Mouse (Mus musculus): ENCODE results near the gene Pla2g16. TPM values are rescaled to one million over a fixed set of nuclear protein-coding genes. Genes with fewer than 3 reads are reported as not detected.
A peak's percentile ranks its signal among the peaks of the same experiment; 100 is the strongest.

Gene Pla2g16
- polyA plus RNA-seq, 1 experiment from 2014 or later: 8.6 TPM

DNA sequence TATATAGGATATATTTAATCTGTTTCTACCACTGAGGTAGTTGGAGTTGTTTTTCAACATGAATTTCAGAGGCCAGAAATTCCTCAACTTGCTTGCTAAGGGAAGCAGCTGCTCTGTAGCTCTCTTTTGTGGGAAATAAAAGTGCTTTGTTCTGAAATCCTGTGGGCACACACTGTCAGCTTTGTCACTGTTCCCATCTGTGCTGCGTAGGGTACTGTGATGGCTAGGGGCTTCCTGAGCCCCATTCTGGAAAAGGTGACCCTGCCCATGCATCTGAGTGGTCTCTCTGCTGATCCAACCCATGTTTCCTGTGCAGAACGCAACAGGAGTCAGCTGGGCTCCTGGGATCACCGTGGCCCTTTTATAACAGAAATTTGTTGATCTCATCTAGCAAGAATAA is 9.6 kb downstream of the Pla2g16 start:
- ATAC-seq (replicated peaks; ENCODE audit: insufficient number of reproducible peaks, low FRiP score, low TSS enrichment, low read depth) (no peak), DNase-seq (ENCODE audit: low spot score) (no peak)
- no peak overlapping the region for H3K27ac ChIP-seq (replicated peaks; ENCODE audit: low read depth, low read length)
- no peak overlapping the region for H3K4me2 ChIP-seq (ENCODE audit: low read depth, low read length)
- H3K9ac ChIP-seq (replicated peaks; ENCODE audit: low read length): no peak overlapping the region
- WGBS: 41% methylated on average over 3 of the region's 3 CpGs
- no peak overlapping the region for H3K4me3 ChIP-seq (ENCODE audit: low read depth, low read length)
- H3K36me3 ChIP-seq (replicated peaks; ENCODE audit: control insufficient read depth, insufficient read depth, low read depth, low read length): no peaks in the 10 kb centered on the region
- no peaks in the 10 kb centered on the region for H3K27me3 ChIP-seq (ENCODE audit: control insufficient read depth, insufficient read depth, low read length)
- no peaks in the 10 kb centered on the region for H3K9me3 ChIP-seq (replicated peaks; ENCODE audit: control insufficient read depth, low read length)
- H3K4me1 ChIP-seq (ENCODE audit: control insufficient read depth, insufficient read depth, low read length): peaks cover 5% of the 10 kb centered on the region; the same call in 1 of the 2 replicates

DNA sequence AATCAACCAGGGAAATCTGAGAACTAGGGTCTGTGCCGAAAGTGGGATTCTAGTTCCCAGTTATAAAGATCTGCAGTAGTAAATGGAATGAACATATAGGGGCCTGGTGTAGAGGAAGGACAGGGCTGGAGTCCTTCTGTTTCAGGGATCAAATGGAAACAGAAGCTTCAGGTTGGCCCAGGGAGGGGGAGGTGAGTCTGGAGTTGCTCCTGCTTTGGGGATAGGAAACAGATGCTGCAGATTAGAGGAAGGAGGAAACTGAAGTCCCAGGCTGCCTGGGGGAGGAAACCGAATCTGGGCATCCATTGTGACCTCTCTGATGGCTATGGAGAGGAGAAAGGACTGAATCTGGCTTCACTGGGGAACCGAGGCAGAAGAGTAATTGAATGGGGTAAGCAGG is 11.1 kb downstream of the Pla2g16 start:
- DNase-seq (ENCODE audit: low spot score) (peak; percentile 84), ATAC-seq (replicated peaks; ENCODE audit: insufficient number of reproducible peaks, low FRiP score, low TSS enrichment, low read depth) (peak; percentile 82)
- Histone ChIP-seq H3K4me1 (ENCODE audit: control insufficient read depth, insufficient read depth, low read length) (peaks cover 5% of the 10 kb centered on the region; the same call in 1 of the 2 replicates), H3K27ac (replicated peaks; ENCODE audit: low read depth, low read length) (peak overlapping the region; percentile 73), H3K9me3 (replicated peaks; ENCODE audit: control insufficient read depth, low read length) (no peaks in the 10 kb centered on the region), H3K27me3 (ENCODE audit: control insufficient read depth, insufficient read depth, low read length) (no peaks in the 10 kb centered on the region), H3K4me2 (ENCODE audit: low read depth, low read length) (no peak overlapping the region), H3K9ac (replicated peaks; ENCODE audit: low read length) (no peak overlapping the region), H3K36me3 (replicated peaks; ENCODE audit: control insufficient read depth, insufficient read depth, low read depth, low read length) (no peaks in the 10 kb centered on the region), H3K4me3 (ENCODE audit: low read depth, low read length) (no peak overlapping the region)
- WGBS: 22% methylated on average over 3 of the region's 3 CpGs

- ATAC-seq (replicated peaks; ENCODE audit: insufficient number of reproducible peaks, low FRiP score, low TSS enrichment, low read depth): no peak
- Histone ChIP-seq H3K4me2 (ENCODE audit: low read depth, low read length) (no peak overlapping the region), H3K27ac (replicated peaks; ENCODE audit: low read depth, low read length) (no peak overlapping the region), H3K9me3 (replicated peaks; ENCODE audit: control insufficient read depth, low read length) (no peaks in the 10 kb centered on the region), H3K4me3 (ENCODE audit: low read depth, low read length) (no peak overlapping the region), H3K9ac (replicated peaks; ENCODE audit: low read length) (no peak overlapping the region), H3K27me3 (ENCODE audit: control insufficient read depth, insufficient read depth, low read length) (no peaks in the 10 kb centered on the region), H3K36me3 (replicated peaks; ENCODE audit: control insufficient read depth, insufficient read depth, low read depth, low read length) (no peaks in the 10 kb centered on the region), H3K4me1 (ENCODE audit: control insufficient read depth, insufficient read depth, low read length) (peaks cover 5% of the 10 kb centered on the region; the same call in 1 of the 2 replicates)
- 88% methylated on average over 5 of the region's 5 CpGs for WGBS
- no peak for DNase-seq (ENCODE audit: low spot score)
Measured at GRCm38 (mm10) chr19:7569650-7570049, 12.4 kb downstream of the Pla2g16 start.

DNA sequence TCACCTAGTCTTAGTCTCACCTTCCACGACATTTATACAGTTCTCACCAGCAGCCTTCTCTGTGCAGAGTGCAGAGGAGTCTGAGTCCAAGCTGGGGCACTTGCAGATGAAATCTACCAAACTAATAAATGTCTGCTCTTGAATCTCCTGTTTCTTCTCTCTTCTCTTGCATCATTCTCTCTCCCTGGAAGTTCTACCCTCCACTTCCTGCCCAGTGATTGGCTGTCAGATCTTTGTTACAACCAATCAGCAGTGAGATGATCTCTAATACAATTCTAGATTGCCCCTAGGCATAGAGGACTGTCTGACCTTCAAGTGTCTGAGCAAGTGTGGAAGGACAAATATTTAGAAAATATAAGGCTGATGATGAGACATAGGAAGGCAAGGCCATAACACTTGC is 18.9 kb downstream of the Pla2g16 start:
- ATAC-seq (replicated peaks; ENCODE audit: insufficient number of reproducible peaks, low FRiP score, low TSS enrichment, low read depth): no peak
- H3K9me3 ChIP-seq (replicated peaks; ENCODE audit: control insufficient read depth, low read length): no peaks in the 10 kb centered on the region
- no peak for DNase-seq (ENCODE audit: low spot score)
- no peaks in the 10 kb centered on the region for H3K36me3 ChIP-seq (replicated peaks; ENCODE audit: control insufficient read depth, insufficient read depth, low read depth, low read length)
- WGBS: 81% methylated on average over 1 of the region's 1 CpGs
- no peak overlapping the region for H3K27ac ChIP-seq (replicated peaks; ENCODE audit: low read depth, low read length)
- no peak overlapping the region for H3K9ac ChIP-seq (replicated peaks; ENCODE audit: low read length)
- no peak overlapping the region for H3K4me3 ChIP-seq (ENCODE audit: low read depth, low read length)
- H3K4me1 ChIP-seq (ENCODE audit: control insufficient read depth, insufficient read depth, low read length): no peaks in the 10 kb centered on the region
- H3K4me2 ChIP-seq (ENCODE audit: low read depth, low read length): no peak overlapping the region
- H3K27me3 ChIP-seq (ENCODE audit: control insufficient read depth, insufficient read depth, low read length): no peaks in the 10 kb centered on the region

GRCm38 (mm10) chr19:7577710-7578109 is 20.5 kb downstream of the Pla2g16 start:
- H3K9me3 ChIP-seq (replicated peaks; ENCODE audit: control insufficient read depth, low read length): no peaks in the 10 kb centered on the region
- no peak overlapping the region for H3K4me3 ChIP-seq (ENCODE audit: low read depth, low read length)
- no peaks in the 10 kb centered on the region for H3K4me1 ChIP-seq (ENCODE audit: control insufficient read depth, insufficient read depth, low read length)
- no peak overlapping the region for H3K4me2 ChIP-seq (ENCODE audit: low read depth, low read length)
- WGBS: 80% methylated on average over 3 of the region's 3 CpGs
- no peaks in the 10 kb centered on the region for H3K36me3 ChIP-seq (replicated peaks; ENCODE audit: control insufficient read depth, insufficient read depth, low read depth, low read length)
- no peak overlapping the region for H3K9ac ChIP-seq (replicated peaks; ENCODE audit: low read length)
- no peak overlapping the region for H3K27ac ChIP-seq (replicated peaks; ENCODE audit: low read depth, low read length)
- H3K27me3 ChIP-seq (ENCODE audit: control insufficient read depth, insufficient read depth, low read length): no peaks in the 10 kb centered on the region
- ATAC-seq (replicated peaks; ENCODE audit: insufficient number of reproducible peaks, low FRiP score, low TSS enrichment, low read depth) (no peak), DNase-seq (ENCODE audit: low spot score) (no peak)

DNA sequence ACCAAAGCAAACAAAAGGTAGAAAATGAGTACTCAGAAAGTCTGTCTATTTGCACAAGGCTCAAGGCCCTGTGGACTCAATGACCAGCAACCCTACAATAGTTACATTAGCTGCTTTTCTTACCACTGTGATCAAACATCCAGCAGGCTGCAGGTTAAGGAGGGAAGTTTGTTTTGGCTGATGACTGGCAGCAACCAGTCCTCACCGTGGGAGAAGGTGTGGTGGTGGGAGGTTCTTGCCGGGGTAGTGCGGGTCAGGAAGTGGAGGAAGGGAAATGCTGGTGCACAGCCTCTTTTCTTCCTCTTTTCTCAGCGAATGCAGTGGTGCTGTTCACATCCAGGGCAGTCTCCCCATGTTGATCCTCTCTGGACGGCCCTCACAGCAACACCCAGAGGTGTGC is 23.8 kb downstream of the Pla2g16 start:
- Histone ChIP-seq H3K9me3 (replicated peaks; ENCODE audit: control insufficient read depth, low read length) (no peaks in the 10 kb centered on the region), H3K27me3 (ENCODE audit: control insufficient read depth, insufficient read depth, low read length) (no peaks in the 10 kb centered on the region), H3K4me3 (ENCODE audit: low read depth, low read length) (no peak overlapping the region), H3K4me2 (ENCODE audit: low read depth, low read length) (no peak overlapping the region), H3K9ac (replicated peaks; ENCODE audit: low read length) (no peak overlapping the region), H3K27ac (replicated peaks; ENCODE audit: low read depth, low read length) (no peak overlapping the region), H3K36me3 (replicated peaks; ENCODE audit: control insufficient read depth, insufficient read depth, low read depth, low read length) (no peaks in the 10 kb centered on the region), H3K4me1 (ENCODE audit: control insufficient read depth, insufficient read depth, low read length) (no peaks in the 10 kb centered on the region)
- ATAC-seq (replicated peaks; ENCODE audit: insufficient number of reproducible peaks, low FRiP score, low TSS enrichment, low read depth) (no peak), DNase-seq (ENCODE audit: low spot score) (no peak)
- 69% methylated on average over 5 of the region's 5 CpGs for WGBS

GRCm38 (mm10) chr19:7583101-7583500 is 25.8 kb downstream of the Pla2g16 start:
- H3K27ac ChIP-seq (replicated peaks; ENCODE audit: low read depth, low read length): no peak overlapping the region
- H3K9me3 ChIP-seq (replicated peaks; ENCODE audit: control insufficient read depth, low read length): no peaks in the 10 kb centered on the region
- peak; percentile 49 for DNase-seq (ENCODE audit: low spot score)
- no peaks in the 10 kb centered on the region for H3K4me1 ChIP-seq (ENCODE audit: control insufficient read depth, insufficient read depth, low read length)
- H3K9ac ChIP-seq (replicated peaks; ENCODE audit: low read length): no peak overlapping the region
- H3K27me3 ChIP-seq (ENCODE audit: control insufficient read depth, insufficient read depth, low read length): no peaks in the 10 kb centered on the region
- 53% methylated on average over 7 of the region's 7 CpGs for WGBS
- H3K4me3 ChIP-seq (ENCODE audit: low read depth, low read length): no peak overlapping the region
- no peaks in the 10 kb centered on the region for H3K36me3 ChIP-seq (replicated peaks; ENCODE audit: control insufficient read depth, insufficient read depth, low read depth, low read length)
- ATAC-seq (replicated peaks; ENCODE audit: insufficient number of reproducible peaks, low FRiP score, low TSS enrichment, low read depth): no peak
- H3K4me2 ChIP-seq (ENCODE audit: low read depth, low read length): no peak overlapping the region

DNA sequence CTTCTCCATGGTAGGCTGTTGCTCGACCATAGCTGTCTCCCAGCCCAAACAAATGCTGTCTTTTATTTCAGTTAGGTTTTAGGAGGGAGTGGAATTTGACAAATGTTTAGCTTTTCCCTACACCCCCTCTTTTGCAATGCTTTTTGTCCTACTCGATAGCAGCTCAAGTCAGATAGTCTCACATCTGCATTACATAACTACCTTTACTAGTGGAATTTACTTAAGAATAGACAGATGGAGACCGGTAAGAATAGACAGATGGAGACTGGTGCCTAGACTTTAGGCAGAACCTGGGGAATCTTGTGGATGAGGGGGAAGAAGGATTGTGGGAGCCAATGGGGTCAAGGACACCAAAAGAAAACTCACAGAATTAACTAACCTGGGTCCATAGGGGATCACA is 26.3 kb downstream of the Pla2g16 start:
- Histone ChIP-seq H3K9ac (replicated peaks; ENCODE audit: low read length) (no peak overlapping the region), H3K9me3 (replicated peaks; ENCODE audit: control insufficient read depth, low read length) (no peaks in the 10 kb centered on the region), H3K4me2 (ENCODE audit: low read depth, low read length) (no peak overlapping the region), H3K27ac (replicated peaks; ENCODE audit: low read depth, low read length) (no peak overlapping the region), H3K27me3 (ENCODE audit: control insufficient read depth, insufficient read depth, low read length) (no peaks in the 10 kb centered on the region), H3K4me3 (ENCODE audit: low read depth, low read length) (no peak overlapping the region), H3K4me1 (ENCODE audit: control insufficient read depth, insufficient read depth, low read length) (no peaks in the 10 kb centered on the region), H3K36me3 (replicated peaks; ENCODE audit: control insufficient read depth, insufficient read depth, low read depth, low read length) (no peaks in the 10 kb centered on the region)
- no peak for DNase-seq (ENCODE audit: low spot score)
- WGBS: 76% methylated on average over 3 of the region's 3 CpGs
- ATAC-seq (replicated peaks; ENCODE audit: insufficient number of reproducible peaks, low FRiP score, low TSS enrichment, low read depth): no peak

Measured in embryonic facial prominence, embryonic 11.5 days (tissue).